Mouse (Mus musculus) megakaryocyte-erythroid progenitor cell, adult 5 weeks (primary cell): ENCODE results near the gene Myh7. TPM values are rescaled to one million over a fixed set of nuclear protein-coding genes. Genes with fewer than 3 reads are reported as not detected.

ENCODE experiments used
- polyA plus RNA-seq: library from polyadenylated mRNA; stranded (reverse); fragments of >175 nt; gene quantifications from 2 replicates; pipeline ENCODE4 v1.2.3, GENCODE M21; 2012

Gene Myh7
- not detected in 2 replicates for polyA plus RNA-seq

GRCm38 (mm10) chr14:54994136-54994868 is at the start of gene Myh7:
Myh7 (minus strand) TSS chr14:54994626.

GRCm38 (mm10) chr14:55014991-55015766 is 20.8 kb upstream of the Myh7 start, which contains the start of gene Ngdn:
Ngdn (plus strand) TSS chr14:55015454.

GRCm38 (mm10) chr14:54976633-54977032 is 17.8 kb downstream of the Myh7 start, which contains the start of gene Gm17428:
Gm17428 (plus strand) TSS chr14:54976933.

GRCm38 (mm10) chr14:54966320-54966977 is 28.0 kb downstream of the Myh7 start, which contains the start of gene Myh6:
Myh6 (minus strand) TSS chr14:54966927.

GRCm38 (mm10) chr14:54935904-54936830 is 58.3 kb downstream of the Myh7 start, which contains the start of gene Cmtm5:
Cmtm5 (plus strand) TSS chr14:54936261.

GRCm38 (mm10) chr14:54932645-54933150 is 61.7 kb downstream of the Myh7 start, which contains the start of gene Il25:
Il25 (plus strand) TSS chr14:54932695.

GRCm38 (mm10) chr14:54925349-54926342 is 68.8 kb downstream of the Myh7 start, which contains the start of gene Efs:
Efs (minus strand) TSS chr14:54926126.

Other genes with a start within 250 kb of the Myh7 start
- 4.6 and 7.5 TPM in 2 replicates for gene Slc7a8, start 212.7 kb downstream of the Myh7 start, polyA plus RNA-seq
- gene Rnf212b, start 180.5 kb downstream of the Myh7 start, polyA plus RNA-seq = not detected in 2 replicates
- 2.0 and 2.2 TPM in 2 replicates for gene Homez, start 123.7 kb downstream of the Myh7 start, polyA plus RNA-seq
- gene Ppp1r3e, start 117.1 kb downstream of the Myh7 start, polyA plus RNA-seq = 8.8 and 12.7 TPM in 2 replicates
- gene Bcl2l2, start 111.2 kb downstream of the Myh7 start, polyA plus RNA-seq = 25.6 and 34.5 TPM in 2 replicates
- gene Gm20521, start 111.2 kb downstream of the Myh7 start, polyA plus RNA-seq = 0.82 and 5.2 TPM in 2 replicates
- 282 and 412 TPM in 2 replicates for gene Pabpn1, start 102.1 kb downstream of the Myh7 start, polyA plus RNA-seq
- gene Slc22a17, start 81.5 kb downstream of the Myh7 start, polyA plus RNA-seq = 6.5 and 12.9 TPM in 2 replicates
- gene Efs, start 68.5 kb downstream of the Myh7 start, polyA plus RNA-seq = 0.08 TPM in 1 of 2 replicates, not detected in the other
- gene Il25, start 61.9 kb downstream of the Myh7 start, polyA plus RNA-seq = not detected in 2 replicates
- gene Cmtm5, start 58.4 kb downstream of the Myh7 start, polyA plus RNA-seq = not detected in 2 replicates
- not detected in 2 replicates for gene Myh6, start 27.7 kb downstream of the Myh7 start, polyA plus RNA-seq
- gene Gm17428, start 17.7 kb downstream of the Myh7 start, polyA plus RNA-seq = not detected in 2 replicates
- gene Ngdn, start 20.8 kb upstream of the Myh7 start, polyA plus RNA-seq = 41.1 and 54.2 TPM in 2 replicates
- 7.3 and 10.8 TPM in 2 replicates for gene Zfhx2, start 97.7 kb upstream of the Myh7 start, polyA plus RNA-seq
- 2.0 and 2.5 TPM in 2 replicates for gene Thtpa, start 100.2 kb upstream of the Myh7 start, polyA plus RNA-seq
- gene Ap1g2, start 112.0 kb upstream of the Myh7 start, polyA plus RNA-seq = 19.5 and 24.1 TPM in 2 replicates
- gene Jph4, start 122.3 kb upstream of the Myh7 start, polyA plus RNA-seq = 0.10 and 0.16 TPM in 2 replicates
- not detected in 2 replicates for gene Dhrs2, start 227.4 kb upstream of the Myh7 start, polyA plus RNA-seq